Mouse (Mus musculus): ENCODE results near the gene Sik2. TPM values are rescaled to one million over a fixed set of nuclear protein-coding genes. Genes with fewer than 3 reads are reported as not detected.

The Sik2 gene
- polyA plus RNA-seq, 1 experiment, result 0.77 TPM

DNA sequence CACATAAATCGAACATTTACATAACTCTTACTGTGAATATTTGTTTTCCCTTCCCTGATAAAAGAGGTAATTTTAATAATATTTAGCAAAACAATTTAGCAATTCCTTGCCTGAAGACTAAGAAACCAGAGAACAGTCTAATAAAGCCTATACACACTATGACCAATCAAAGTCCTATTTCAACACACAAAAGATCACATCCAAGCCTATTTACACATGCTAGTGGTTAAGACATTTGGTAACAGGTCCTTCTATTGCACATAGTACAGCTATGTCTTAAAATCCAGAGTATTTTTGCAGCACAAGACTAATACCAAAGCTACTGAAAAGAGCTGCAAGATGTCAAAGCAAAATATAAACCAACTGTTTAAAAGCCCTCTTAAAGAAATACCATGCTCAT is 4.8 kb downstream of the Sik2 start:
- Histone ChIP-seq H3K4me1 (peaks cover 28% of the 10 kb centered on the region), H3K27me3 (replicated peaks) (no peaks in the 10 kb centered on the region), H3K9me3 (no peaks in the 10 kb centered on the region), H3K4me3 (replicated peaks) (no peak overlapping the region), H3K36me3 (replicated peaks; ENCODE audit: low read length) (peaks cover 6% of the 10 kb centered on the region)
- TF ChIP-seq GATA1 (IDR thresholded peaks at IDR 0.05; ENCODE audit: borderline replicate concordance, low read length), result no peak
- no peak for TF ChIP-seq FLI1 (IDR thresholded peaks at IDR 0.05; ENCODE audit: low read length)

DNA sequence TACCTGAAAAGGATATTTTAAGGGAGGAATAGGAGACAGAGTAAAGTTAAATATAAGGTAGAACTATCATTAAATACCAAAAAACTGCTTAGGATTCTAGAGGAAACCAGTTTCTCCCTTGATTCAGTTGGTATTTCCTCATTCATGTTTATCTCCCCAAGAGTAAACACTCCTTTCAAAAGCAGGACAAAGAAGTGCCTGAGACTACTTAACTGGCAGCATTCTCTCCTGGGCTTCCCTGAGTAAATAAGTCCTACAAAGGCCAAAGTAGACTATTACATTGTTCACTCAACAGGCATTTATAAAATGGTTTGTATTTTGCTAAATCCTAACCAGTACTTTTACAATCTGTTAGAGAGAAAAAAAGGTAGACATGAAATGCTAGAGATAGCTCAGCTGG is 22.2 kb downstream of the Sik2 start:
- Histone ChIP-seq H3K9me3 (no peaks in the 10 kb centered on the region), H3K4me3 (replicated peaks) (no peak overlapping the region), H3K4me1 (peaks cover 7% of the 10 kb centered on the region; the same call in 1 of the 2 replicates), H3K36me3 (replicated peaks; ENCODE audit: low read length) (peaks cover 24% of the 10 kb centered on the region), H3K27me3 (replicated peaks) (no peaks in the 10 kb centered on the region)
- TF ChIP-seq GATA1 (IDR thresholded peaks at IDR 0.05; ENCODE audit: borderline replicate concordance, low read length) (no peak), FLI1 (IDR thresholded peaks at IDR 0.05; ENCODE audit: low read length) (no peak)

DNA sequence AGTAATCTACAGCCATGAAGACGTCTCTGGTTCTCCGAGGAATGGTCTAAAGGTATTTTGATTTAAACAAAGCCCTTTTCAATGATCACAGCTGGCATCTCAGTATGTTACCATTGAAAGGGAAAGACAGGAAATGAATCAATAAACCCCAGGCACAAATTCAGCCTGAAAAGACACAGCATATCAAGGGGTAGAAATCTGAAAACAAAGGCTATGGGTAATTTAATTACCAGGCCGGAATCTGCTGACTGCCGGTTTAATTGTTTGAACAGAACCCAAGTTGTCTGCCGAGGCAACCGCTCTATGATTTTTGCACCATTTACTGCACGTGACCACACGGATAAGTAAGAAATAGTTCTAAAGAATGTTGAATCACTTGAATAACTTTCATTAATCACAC is 22.8 kb downstream of the Sik2 start:
- H3K27me3 ChIP-seq (replicated peaks), result no peaks in the 10 kb centered on the region
- H3K4me1 ChIP-seq, result peaks cover 7% of the 10 kb centered on the region; the same call in 1 of the 2 replicates
- H3K9me3 ChIP-seq, result no peaks in the 10 kb centered on the region
- TF ChIP-seq GATA1 (IDR thresholded peaks at IDR 0.05; ENCODE audit: borderline replicate concordance, low read length), result no peak
- TF ChIP-seq FLI1 (IDR thresholded peaks at IDR 0.05; ENCODE audit: low read length), result no peak
- H3K4me3 ChIP-seq (replicated peaks), result no peak overlapping the region
- peaks cover 23% of the 10 kb centered on the region for H3K36me3 ChIP-seq (replicated peaks; ENCODE audit: low read length)

DNA sequence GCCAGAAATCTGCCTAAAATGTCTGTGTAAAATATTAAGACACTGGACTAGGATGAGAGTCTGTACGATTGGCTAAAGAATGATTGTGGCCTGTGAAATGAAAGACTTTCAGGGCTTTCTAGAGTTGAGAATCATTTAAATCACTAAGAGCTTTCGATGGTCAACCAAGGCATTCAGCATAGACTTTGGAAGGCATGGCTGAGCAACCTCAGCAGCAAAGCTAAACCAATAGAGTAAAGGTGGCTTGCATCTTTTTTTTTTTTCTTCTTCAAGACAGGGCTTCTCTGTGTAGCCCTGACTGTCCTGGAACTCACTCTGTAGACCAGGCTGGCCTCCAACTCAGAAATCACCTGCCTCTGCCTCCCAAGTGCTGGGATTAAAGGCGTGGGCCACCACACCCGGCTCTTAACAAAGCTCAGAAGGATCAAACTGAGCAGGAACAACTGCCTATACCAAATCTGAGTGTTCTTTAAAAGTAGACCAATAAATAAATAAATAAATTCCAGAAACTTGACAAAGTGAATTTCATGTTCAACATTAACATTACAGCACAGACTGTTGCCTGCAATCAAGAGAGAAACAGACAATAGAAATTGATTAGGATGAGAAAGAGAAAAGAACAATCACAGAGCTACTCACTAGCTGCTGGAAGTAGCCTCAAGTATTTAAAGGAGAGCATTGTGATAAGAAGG is 27.2 kb downstream of the Sik2 start:
- no peaks in the 10 kb centered on the region for H3K9me3 ChIP-seq
- no peak overlapping the region for H3K4me3 ChIP-seq (replicated peaks)
- H3K36me3 ChIP-seq (replicated peaks; ENCODE audit: low read length), result peaks cover 22% of the 10 kb centered on the region
- H3K4me1 ChIP-seq, result peaks cover 10% of the 10 kb centered on the region
- no peak for TF ChIP-seq FLI1 (IDR thresholded peaks at IDR 0.05; ENCODE audit: low read length)
- TF ChIP-seq GATA1 (IDR thresholded peaks at IDR 0.05; ENCODE audit: borderline replicate concordance, low read length), result no peak
- H3K27me3 ChIP-seq (replicated peaks), result no peaks in the 10 kb centered on the region

DNA sequence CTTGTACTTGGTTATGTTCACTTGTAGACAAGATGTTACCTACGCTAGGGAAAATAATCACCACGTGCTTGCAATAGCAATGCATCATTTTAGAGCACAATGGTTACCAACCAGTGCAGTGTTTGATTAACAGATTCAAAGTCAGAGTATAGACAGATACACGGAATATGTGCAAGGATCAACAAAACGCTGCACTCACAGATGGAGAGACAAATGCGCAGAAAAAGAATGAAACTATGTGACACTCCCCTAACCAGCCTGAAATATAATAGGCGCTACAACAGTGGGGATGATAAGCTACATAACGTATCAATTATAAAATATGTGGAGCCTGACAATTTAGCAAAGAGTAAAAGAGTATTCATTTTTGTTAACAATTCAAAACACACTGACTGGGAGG is 34.2 kb downstream of the Sik2 start:
- Histone ChIP-seq H3K4me3 (replicated peaks) (no peak overlapping the region), H3K4me1 (peaks cover 39% of the 10 kb centered on the region), H3K9me3 (no peaks in the 10 kb centered on the region), H3K27me3 (replicated peaks) (no peaks in the 10 kb centered on the region), H3K36me3 (replicated peaks; ENCODE audit: low read length) (peaks cover 11% of the 10 kb centered on the region)
- TF ChIP-seq GATA1 (IDR thresholded peaks at IDR 0.05; ENCODE audit: borderline replicate concordance, low read length), result no peak
- TF ChIP-seq FLI1 (IDR thresholded peaks at IDR 0.05; ENCODE audit: low read length), result no peak

DNA sequence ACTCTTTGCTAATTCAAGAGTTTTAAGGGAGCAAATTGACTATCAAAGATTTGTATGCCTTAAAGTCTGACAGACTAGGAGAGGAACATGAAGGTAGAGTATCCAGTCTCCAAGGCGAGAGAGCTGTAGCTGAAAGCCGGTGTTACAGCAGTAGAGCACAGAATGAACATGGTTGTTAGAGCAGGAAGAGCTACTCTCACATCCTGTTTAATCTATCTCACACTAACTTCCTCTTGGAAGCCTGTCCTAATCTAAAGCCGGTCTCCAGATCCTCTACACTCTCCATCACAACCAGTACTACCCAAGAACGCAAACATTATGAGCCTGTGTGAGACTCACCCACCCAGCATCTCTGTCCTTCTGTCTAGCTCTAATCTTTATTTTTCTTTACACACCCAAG is 38.5 kb downstream of the Sik2 start:
- Histone ChIP-seq H3K9me3 (no peaks in the 10 kb centered on the region), H3K4me1 (peaks cover 55% of the 10 kb centered on the region), H3K36me3 (replicated peaks; ENCODE audit: low read length) (peaks cover 3% of the 10 kb centered on the region), H3K27me3 (replicated peaks) (no peaks in the 10 kb centered on the region), H3K4me3 (replicated peaks) (peak overlapping the region; percentile 69)
- TF ChIP-seq FLI1 (IDR thresholded peaks at IDR 0.05; ENCODE audit: low read length) (no peak), GATA1 (IDR thresholded peaks at IDR 0.05; ENCODE audit: borderline replicate concordance, low read length) (no peak)

DNA sequence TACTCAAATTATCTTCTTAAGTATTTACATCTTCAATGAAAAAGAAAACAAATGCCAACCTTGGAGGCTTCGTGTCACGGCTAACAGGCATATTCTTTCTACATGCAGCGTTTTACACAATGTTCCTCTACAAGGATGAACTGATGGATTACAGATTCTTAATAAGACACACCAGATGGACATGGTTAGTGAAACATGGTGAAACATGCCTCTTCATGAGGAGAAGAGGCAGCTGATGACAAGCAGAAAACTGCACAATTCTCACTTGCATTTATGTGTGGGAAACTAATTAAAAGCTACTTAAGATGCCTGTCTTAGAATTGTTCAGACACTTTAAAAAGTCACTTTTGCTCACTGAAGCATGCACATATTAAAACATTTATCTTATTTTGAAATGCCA is 39.6 kb downstream of the Sik2 start:
- no peak for TF ChIP-seq GATA1 (IDR thresholded peaks at IDR 0.05; ENCODE audit: borderline replicate concordance, low read length)
- no peak for TF ChIP-seq FLI1 (IDR thresholded peaks at IDR 0.05; ENCODE audit: low read length)
- H3K4me1 ChIP-seq, result peaks cover 62% of the 10 kb centered on the region
- peaks cover 3% of the 10 kb centered on the region for H3K36me3 ChIP-seq (replicated peaks; ENCODE audit: low read length)
- no peak overlapping the region for H3K4me3 ChIP-seq (replicated peaks)
- no peaks in the 10 kb centered on the region for H3K27me3 ChIP-seq (replicated peaks)
- no peaks in the 10 kb centered on the region for H3K9me3 ChIP-seq

DNA sequence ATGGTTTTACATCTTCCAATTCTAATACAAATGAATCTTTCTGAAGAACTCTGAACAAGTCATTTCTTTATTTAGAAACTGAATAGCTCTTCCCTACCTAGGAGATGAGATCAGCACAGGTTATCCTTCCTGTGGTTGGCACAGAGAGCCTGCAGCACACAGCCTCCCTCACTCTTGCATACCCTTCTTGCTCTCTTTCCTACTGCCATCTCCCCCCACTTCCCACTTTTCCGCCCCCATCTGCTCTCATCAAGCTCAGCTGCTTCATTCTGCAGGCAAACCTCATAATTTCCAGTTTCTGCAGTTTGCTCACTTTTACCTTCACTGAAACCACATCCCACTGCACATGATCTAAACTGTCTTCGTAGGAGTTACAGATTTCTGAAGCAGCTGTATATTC is 42.6 kb downstream of the Sik2 start:
- no peaks in the 10 kb centered on the region for H3K27me3 ChIP-seq (replicated peaks)
- no peaks in the 10 kb centered on the region for H3K36me3 ChIP-seq (replicated peaks; ENCODE audit: low read length)
- TF ChIP-seq FLI1 (IDR thresholded peaks at IDR 0.05; ENCODE audit: low read length) (no peak), GATA1 (IDR thresholded peaks at IDR 0.05; ENCODE audit: borderline replicate concordance, low read length) (no peak)
- H3K4me1 ChIP-seq, result peaks cover 57% of the 10 kb centered on the region
- H3K4me3 ChIP-seq (replicated peaks), result peak overlapping the region; percentile 59
- H3K9me3 ChIP-seq, result no peaks in the 10 kb centered on the region

DNA sequence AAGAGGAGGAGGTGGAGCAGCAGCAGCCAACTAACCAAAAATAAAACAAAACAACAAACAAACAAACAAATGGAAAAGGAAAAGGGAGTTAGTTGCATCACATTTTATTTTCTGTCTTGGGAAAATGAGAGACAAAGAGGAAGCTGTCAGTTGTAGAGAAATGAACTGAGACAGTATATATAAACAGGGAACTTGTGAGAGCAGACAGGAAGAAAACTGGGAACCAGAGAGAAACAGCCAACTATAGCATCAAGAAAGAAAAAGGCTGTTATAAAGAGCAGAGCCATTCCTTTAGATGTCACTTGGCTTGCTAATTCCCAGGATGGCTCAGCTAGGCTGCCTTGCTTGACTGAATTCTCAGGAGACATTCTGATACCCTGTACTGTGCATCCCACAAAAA is 43.5 kb downstream of the Sik2 start:
- H3K4me1 ChIP-seq, result peaks cover 48% of the 10 kb centered on the region
- no peak overlapping the region for H3K4me3 ChIP-seq (replicated peaks)
- no peaks in the 10 kb centered on the region for H3K27me3 ChIP-seq (replicated peaks)
- H3K36me3 ChIP-seq (replicated peaks; ENCODE audit: low read length), result no peaks in the 10 kb centered on the region
- no peak for TF ChIP-seq FLI1 (IDR thresholded peaks at IDR 0.05; ENCODE audit: low read length)
- no peak for TF ChIP-seq GATA1 (IDR thresholded peaks at IDR 0.05; ENCODE audit: borderline replicate concordance, low read length)
- H3K9me3 ChIP-seq, result no peaks in the 10 kb centered on the region

DNA sequence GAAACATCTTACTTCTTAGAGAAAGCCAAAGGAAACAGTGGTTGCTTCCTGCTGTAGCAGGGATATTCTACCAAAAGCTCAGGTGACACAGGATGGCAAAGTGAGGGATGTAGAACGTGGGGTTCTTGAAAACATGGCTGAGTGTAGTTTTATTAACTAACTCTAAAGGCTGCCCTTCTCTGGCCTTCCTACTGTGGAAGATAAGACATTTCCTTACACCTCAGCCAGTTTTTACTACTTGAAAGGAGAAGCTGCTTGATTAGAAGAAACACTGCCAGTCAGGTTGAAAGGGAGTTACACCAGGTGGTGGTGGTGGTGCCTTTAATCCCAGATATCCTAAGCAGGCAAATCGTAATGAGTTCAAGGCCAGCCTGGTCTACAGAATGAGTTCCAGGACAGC is 44.0 kb downstream of the Sik2 start:
- Histone ChIP-seq H3K36me3 (replicated peaks; ENCODE audit: low read length) (peaks cover 3% of the 10 kb centered on the region), H3K27me3 (replicated peaks) (no peaks in the 10 kb centered on the region), H3K4me3 (replicated peaks) (no peak overlapping the region), H3K4me1 (peaks cover 44% of the 10 kb centered on the region), H3K9me3 (no peaks in the 10 kb centered on the region)
- TF ChIP-seq GATA1 (IDR thresholded peaks at IDR 0.05; ENCODE audit: borderline replicate concordance, low read length) (no peak), FLI1 (IDR thresholded peaks at IDR 0.05; ENCODE audit: low read length) (no peak)
